Mouse (Mus musculus) T-cell, adult 66 days (primary cell): Measurements from ENCODE around the gene Slc7a14. TPM values are rescaled to one million over a fixed set of nuclear protein-coding genes. Genes with fewer than 3 reads are reported as not detected.

Experiments used
- total RNA-seq, 2 experiments: library from RNA; stranded (reverse); gene quantifications; 3 replicates in 1 of 2; 4 replicates in 1 of 2; pipeline ENCODE4 v1.2.4; 2023

Slc7a14 gene
- total RNA-seq: under 1 TPM; 0.06 to 0.12 TPM

DNA sequence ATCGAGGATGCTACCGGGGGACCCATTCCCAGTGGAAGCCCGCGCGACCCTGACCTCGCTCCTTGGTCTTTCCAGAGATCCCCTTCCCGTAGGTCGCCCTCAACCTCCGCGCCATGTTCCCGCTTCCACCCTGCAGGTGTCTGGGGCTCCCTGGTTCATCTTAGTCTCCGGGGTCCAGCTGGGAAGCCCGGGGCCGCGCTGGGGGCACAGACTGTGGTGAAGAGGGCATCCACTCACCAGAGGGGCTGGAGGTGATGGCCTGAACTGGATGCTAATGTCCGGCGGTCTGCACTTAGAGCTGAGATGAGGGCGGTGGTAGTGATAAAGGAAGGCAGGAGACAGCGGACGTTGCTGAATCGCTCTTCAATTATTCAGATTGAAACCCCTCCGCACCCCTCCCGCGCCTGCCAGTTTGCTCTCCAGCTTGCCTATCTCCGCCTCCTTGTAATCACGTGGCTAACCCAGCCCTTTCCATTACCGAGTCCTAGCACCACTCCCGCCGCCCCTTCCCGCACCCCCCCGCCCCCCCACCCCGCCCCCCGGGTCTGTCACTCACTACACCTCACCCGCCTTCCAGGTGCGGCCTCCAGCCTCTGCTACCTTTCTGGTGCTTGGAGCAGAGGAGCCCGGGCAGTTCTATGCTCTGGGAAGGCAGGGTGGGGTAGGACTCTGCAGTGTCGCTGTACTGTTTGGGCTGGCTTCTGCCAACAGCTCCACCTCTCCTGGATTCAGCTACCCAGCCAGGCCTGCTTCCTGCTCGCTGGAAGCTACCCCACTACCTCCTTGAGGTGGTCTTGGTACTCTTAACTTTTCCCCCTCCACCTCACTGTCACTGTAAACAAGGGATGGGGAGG lies at the start of gene Slc7a14:
TSS of gene Slc7a14 (minus strand) at position 445 of the 854 bp plus-strand sequence.

Other genes starting within 250 kb of the Slc7a14 start
- gene Skil, start 215.3 kb downstream of the Slc7a14 start, total RNA-seq: 10 to 100 TPM; 60.2 to 61.7 TPM
- gene Cldn11, start 160.5 kb downstream of the Slc7a14 start, total RNA-seq: not detected